Mouse (Mus musculus): ENCODE results near the gene Tsn. TPM values are rescaled to one million over a fixed set of nuclear protein-coding genes. Genes with fewer than 3 reads are reported as not detected.
A peak's percentile ranks its signal among the peaks of the same experiment; 100 is the strongest.

The Tsn gene
- polyA plus RNA-seq, 1 experiment: 27.7 TPM

- H3K27ac ChIP-seq (ENCODE audit: control insufficient read depth, insufficient read depth, low read depth, low read length, poor library complexity): no peak within 1 kb of the TSS
- TF ChIP-seq CTCF (IDR thresholded peaks at IDR 0.05; ENCODE audit: control insufficient read depth, insufficient read depth, low read length) (peak; percentile 76), POLR2A (IDR thresholded peaks at IDR 0.05; ENCODE audit: borderline replicate concordance, control insufficient read depth, low read depth, low read length) (peak; percentile 53; the same call in 1 of the 2 replicates)
- 1% methylated on average over 37 of the region's 37 CpGs for WGBS
- peak within 1 kb of the TSS; percentile 79 for H3K4me3 ChIP-seq (replicated peaks; ENCODE audit: control insufficient read depth, low read depth, low read length)
- peaks cover 1% of the 10 kb centered on the region; the same call in 1 of the 2 replicates for H3K4me1 ChIP-seq (ENCODE audit: control insufficient read depth, insufficient read depth, low read length)
Observed at GRCm38 (mm10) chr1:118321661-118322201, 10.2 kb upstream of the Tsn start, which contains the start of gene Nifk. Gene Nifk, plus strand, starts transcription at chr1:118321839.

GRCm38 (mm10) chr1:118320696-118321095 lies 9.2 kb upstream of the Tsn start:
- Histone ChIP-seq H3K4me1 (ENCODE audit: control insufficient read depth, insufficient read depth, low read length) (peaks cover 1% of the 10 kb centered on the region; the same call in 1 of the 2 replicates), H3K27ac (ENCODE audit: control insufficient read depth, insufficient read depth, low read depth, low read length, poor library complexity) (no peak overlapping the region), H3K4me3 (replicated peaks; ENCODE audit: control insufficient read depth, low read depth, low read length) (no peak overlapping the region)
- TF ChIP-seq POLR2A (IDR thresholded peaks at IDR 0.05; ENCODE audit: borderline replicate concordance, control insufficient read depth, low read depth, low read length) (no peak), CTCF (IDR thresholded peaks at IDR 0.05; ENCODE audit: control insufficient read depth, insufficient read depth, low read length) (0 out of 2 replicates have a peak, but pooled peaks have one; percentile 17)
- WGBS: 74% methylated on average over 2 of the region's 2 CpGs

GRCm38 (mm10) chr1:118310780-118311621 lies 538 bp downstream of the Tsn start:
- TF ChIP-seq CTCF (IDR thresholded peaks at IDR 0.05; ENCODE audit: control insufficient read depth, insufficient read depth, low read length): no peak
- TF ChIP-seq POLR2A (IDR thresholded peaks at IDR 0.05; ENCODE audit: borderline replicate concordance, control insufficient read depth, low read depth, low read length): peak; percentile 86; the same call in 1 of the 2 replicates
- under 1% methylated on average over 67 of the region's 67 CpGs for WGBS
- H3K4me1 ChIP-seq (ENCODE audit: control insufficient read depth, insufficient read depth, low read length): no peaks in the 10 kb centered on the region; the same call in 1 of the 2 replicates
- peak overlapping the region; percentile 100 for H3K4me3 ChIP-seq (replicated peaks; ENCODE audit: control insufficient read depth, low read depth, low read length)
- peak overlapping the region; percentile 97 for H3K27ac ChIP-seq (ENCODE audit: control insufficient read depth, insufficient read depth, low read depth, low read length, poor library complexity)

GRCm38 (mm10) chr1:118297719-118298118 lies 13.8 kb downstream of the Tsn start:
- no peak for TF ChIP-seq POLR2A (IDR thresholded peaks at IDR 0.05; ENCODE audit: borderline replicate concordance, control insufficient read depth, low read depth, low read length)
- no peak for TF ChIP-seq CTCF (IDR thresholded peaks at IDR 0.05; ENCODE audit: control insufficient read depth, insufficient read depth, low read length)
- WGBS: 88% methylated on average over 2 of the region's 2 CpGs
- H3K4me3 ChIP-seq (replicated peaks; ENCODE audit: control insufficient read depth, low read depth, low read length): no peak overlapping the region
- H3K4me1 ChIP-seq (ENCODE audit: control insufficient read depth, insufficient read depth, low read length): no peaks in the 10 kb centered on the region
- H3K27ac ChIP-seq (ENCODE audit: control insufficient read depth, insufficient read depth, low read depth, low read length, poor library complexity): no peak overlapping the region

GRCm38 (mm10) chr1:118296673-118297072 lies 14.9 kb downstream of the Tsn start:
- TF ChIP-seq CTCF (IDR thresholded peaks at IDR 0.05; ENCODE audit: control insufficient read depth, insufficient read depth, low read length) (no peak), POLR2A (IDR thresholded peaks at IDR 0.05; ENCODE audit: borderline replicate concordance, control insufficient read depth, low read depth, low read length) (no peak)
- Histone ChIP-seq H3K27ac (ENCODE audit: control insufficient read depth, insufficient read depth, low read depth, low read length, poor library complexity) (no peak overlapping the region), H3K4me1 (ENCODE audit: control insufficient read depth, insufficient read depth, low read length) (no peaks in the 10 kb centered on the region), H3K4me3 (replicated peaks; ENCODE audit: control insufficient read depth, low read depth, low read length) (no peak overlapping the region)
- WGBS: 77% methylated on average over 3 of the region's 3 CpGs

GRCm38 (mm10) chr1:118294826-118295225 lies 16.7 kb downstream of the Tsn start:
- 86% methylated on average over 5 of the region's 5 CpGs for WGBS
- H3K4me1 ChIP-seq (ENCODE audit: control insufficient read depth, insufficient read depth, low read length): no peaks in the 10 kb centered on the region
- TF ChIP-seq CTCF (IDR thresholded peaks at IDR 0.05; ENCODE audit: control insufficient read depth, insufficient read depth, low read length): no peak
- no peak for TF ChIP-seq POLR2A (IDR thresholded peaks at IDR 0.05; ENCODE audit: borderline replicate concordance, control insufficient read depth, low read depth, low read length)
- no peak overlapping the region for H3K4me3 ChIP-seq (replicated peaks; ENCODE audit: control insufficient read depth, low read depth, low read length)
- H3K27ac ChIP-seq (ENCODE audit: control insufficient read depth, insufficient read depth, low read depth, low read length, poor library complexity): no peak overlapping the region

- TF ChIP-seq POLR2A (IDR thresholded peaks at IDR 0.05; ENCODE audit: borderline replicate concordance, control insufficient read depth, low read depth, low read length): no peak
- no peak for TF ChIP-seq CTCF (IDR thresholded peaks at IDR 0.05; ENCODE audit: control insufficient read depth, insufficient read depth, low read length)
- 91% methylated on average over 3 of the region's 3 CpGs for WGBS
- Histone ChIP-seq H3K4me1 (ENCODE audit: control insufficient read depth, insufficient read depth, low read length) (no peaks in the 10 kb centered on the region), H3K4me3 (replicated peaks; ENCODE audit: control insufficient read depth, low read depth, low read length) (no peak overlapping the region), H3K27ac (ENCODE audit: control insufficient read depth, insufficient read depth, low read depth, low read length, poor library complexity) (no peak overlapping the region)
Observed at GRCm38 (mm10) chr1:118294192-118294591, 17.3 kb downstream of the Tsn start.

GRCm38 (mm10) chr1:118292291-118292690 lies 19.2 kb downstream of the Tsn start:
- TF ChIP-seq POLR2A (IDR thresholded peaks at IDR 0.05; ENCODE audit: borderline replicate concordance, control insufficient read depth, low read depth, low read length): no peak
- TF ChIP-seq CTCF (IDR thresholded peaks at IDR 0.05; ENCODE audit: control insufficient read depth, insufficient read depth, low read length): no peak
- WGBS: 85% methylated on average over 4 of the region's 4 CpGs

More at GRCm38 (mm10) chr1:118292291-118292690, 19.2 kb downstream of the Tsn start:
- Histone ChIP-seq H3K27ac (ENCODE audit: control insufficient read depth, insufficient read depth, low read depth, low read length, poor library complexity) (no peak overlapping the region), H3K4me3 (replicated peaks; ENCODE audit: control insufficient read depth, low read depth, low read length) (no peak overlapping the region), H3K4me1 (ENCODE audit: control insufficient read depth, insufficient read depth, low read length) (no peaks in the 10 kb centered on the region)
